Mouse (Mus musculus) megakaryocyte progenitor cell, adult 5-6 weeks (primary cell): ENCODE measurements around the gene Hoxb9. TPM values are rescaled to one million over a fixed set of nuclear protein-coding genes. Genes with fewer than 3 reads are reported as not detected.

Experiments used
- ATAC-seq: replicated peaks from 2 replicates; pipeline ENCODE4 v1.8.0; 2016; ENCODE audit warnings: mild to moderate bottlenecking, moderate TSS enrichment, inconsistent platforms; ENCODE audit not compliant: poor library complexity
- total RNA-seq, 2 experiments: library from RNA; stranded (forward) in 1 of 2; stranded (reverse) in 1 of 2; fragments of 157-497, 149-512 nt in 1 of 2; fragments of 200-1000 nt in 1 of 2; gene quantifications; 2 replicates each; pipeline versions ENCODE4 v1.2.3 to v1.2.4; 2015 to 2017

The Hoxb9 gene
- total RNA-seq (2015) (not detected in 2 replicates), total RNA-seq (2017) (not detected in 2 replicates)

GRCm38 (mm10) chr11:96270996-96271540 lies at the start of gene Hoxb9:
Gene Hoxb9, plus strand, starts transcription at chr11:96271457.
- no peak for ATAC-seq

DNA sequence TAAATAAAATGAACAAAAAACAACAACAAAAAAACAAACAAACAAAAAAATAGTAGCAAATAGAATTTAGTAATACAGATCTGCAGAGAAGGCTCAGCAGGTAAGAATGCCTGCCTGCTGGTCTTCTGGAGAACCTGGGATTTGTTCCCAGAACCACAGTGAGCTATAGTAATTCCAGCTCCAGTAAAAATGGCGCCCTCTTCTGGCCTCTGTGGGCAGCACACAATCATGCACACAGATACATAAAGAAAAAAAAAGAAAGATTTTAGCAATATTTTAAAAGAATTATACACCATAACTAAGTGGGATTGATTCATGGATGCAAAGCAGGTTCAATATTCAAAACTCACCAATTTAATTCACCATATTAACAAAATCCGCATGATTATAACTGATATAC lies 47.4 kb upstream of the Hoxb9 start:
- ATAC-seq: no peak

DNA sequence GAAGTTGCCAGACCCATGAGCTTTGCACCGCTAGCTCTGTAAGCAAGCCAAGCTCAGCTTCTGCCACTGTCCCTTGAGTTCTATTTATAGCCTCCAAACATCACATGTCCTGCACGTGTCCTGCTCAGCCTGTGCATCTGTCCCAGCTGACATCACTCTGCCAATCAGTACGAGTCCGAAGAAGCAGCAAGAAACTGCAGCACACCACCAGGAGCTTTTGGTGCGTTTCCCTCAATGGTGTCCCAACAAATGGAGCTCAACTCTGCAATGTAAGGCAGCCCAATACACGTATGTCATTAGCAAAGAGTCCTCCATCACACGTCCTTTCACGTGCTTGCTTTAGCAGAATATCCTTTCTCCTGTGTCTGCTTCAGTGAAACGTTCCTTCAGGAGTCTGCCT lies 43.6 kb upstream of the Hoxb9 start:
- no peak for ATAC-seq

DNA sequence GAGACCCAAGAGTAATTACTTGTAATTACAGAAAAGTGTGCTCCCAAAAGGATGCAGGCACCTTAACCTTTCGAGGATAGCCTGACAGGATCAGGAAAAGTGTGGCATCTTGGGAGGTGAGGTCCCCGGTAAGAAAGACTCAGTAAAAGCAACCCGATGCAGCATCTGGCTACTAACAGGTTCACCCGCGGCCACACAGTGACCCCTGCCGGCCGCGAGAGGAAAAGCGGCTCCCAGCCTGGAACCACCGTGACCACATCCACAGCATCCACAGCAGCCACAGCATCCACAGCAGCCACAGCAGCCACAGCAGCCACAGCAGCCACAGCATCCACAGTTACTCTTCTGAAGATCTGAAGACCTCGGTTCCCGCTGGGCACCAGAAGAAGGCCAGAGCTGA lies 36.4 kb upstream of the Hoxb9 start:
- ATAC-seq: peak; percentile 78

- ATAC-seq: peak; percentile 63; the same call in 1 of the 2 replicates
These were observed 31.0 kb upstream of the Hoxb9 start for GRCm38 (mm10) chr11:96240211-96240610.

GRCm38 (mm10) chr11:96250901-96251300 lies 20.4 kb upstream of the Hoxb9 start:
- no peak for ATAC-seq

- no peak for ATAC-seq
These were observed 19.7 kb upstream of the Hoxb9 start for GRCm38 (mm10) chr11:96251480-96252031.

GRCm38 (mm10) chr11:96252541-96253120 lies 18.6 kb upstream of the Hoxb9 start:
- no peak for ATAC-seq

DNA sequence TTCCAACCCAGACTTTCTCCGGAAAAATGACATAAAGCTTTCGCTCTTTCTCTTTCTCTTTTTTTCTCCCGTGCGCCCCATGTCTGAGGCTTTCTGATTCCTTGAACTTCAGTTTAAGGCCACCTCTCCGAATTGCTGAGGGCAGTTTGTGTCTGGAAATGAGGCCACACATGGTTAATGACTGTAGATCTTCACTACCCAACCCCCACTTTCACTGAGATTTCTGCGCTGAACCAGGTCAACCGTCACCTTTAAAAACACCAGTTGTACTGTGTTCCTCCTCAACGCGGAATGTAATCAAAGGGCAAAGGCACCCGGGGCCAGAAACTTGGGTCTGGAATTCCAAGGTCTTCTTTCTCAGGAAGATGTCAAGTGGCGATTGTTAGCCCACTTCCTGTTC lies 17.0 kb upstream of the Hoxb9 start:
- ATAC-seq: no peak

DNA sequence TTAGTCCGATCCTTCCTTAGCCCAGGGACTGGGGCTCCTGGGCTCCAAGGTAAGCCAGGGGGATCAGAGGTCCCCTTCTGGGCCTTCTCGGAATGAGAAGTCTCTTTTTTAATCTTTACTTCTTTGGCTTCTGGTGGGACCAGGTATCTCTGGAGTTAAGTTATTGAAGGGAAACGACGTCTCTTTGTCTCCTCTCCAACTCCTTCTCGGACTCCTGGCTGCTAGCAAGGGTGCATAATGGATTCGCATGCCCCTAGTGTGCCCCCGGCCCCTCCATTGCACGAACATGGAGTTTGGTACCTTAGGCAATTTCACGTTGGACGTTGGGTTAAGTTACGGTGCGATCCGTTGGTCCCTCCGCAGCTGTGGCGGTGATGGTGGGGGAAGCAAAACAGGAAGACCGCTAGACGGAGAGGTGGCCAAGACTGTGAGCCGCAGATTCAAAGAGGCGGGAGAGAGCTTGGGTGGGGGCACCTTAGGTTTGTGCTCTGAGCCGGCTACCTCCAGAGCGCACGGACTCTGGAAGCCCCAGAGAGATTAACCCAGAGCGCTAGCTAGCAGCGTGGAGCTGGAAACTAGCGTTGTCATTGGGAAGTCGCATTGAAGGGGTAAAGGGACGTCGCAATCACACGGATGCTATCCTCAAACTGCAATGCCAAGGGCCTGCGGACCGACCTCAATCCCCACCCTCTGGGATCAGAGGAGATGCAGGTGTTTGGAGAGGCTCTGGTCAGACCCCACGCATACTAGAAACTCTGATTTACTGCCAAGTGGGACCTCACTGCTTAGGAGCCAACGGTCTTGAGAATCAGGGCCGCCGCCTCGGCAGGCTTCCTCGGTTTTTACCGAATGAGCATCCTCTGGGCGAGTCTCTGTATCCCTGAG lies 15.9 kb upstream of the Hoxb9 start:
- no peak for ATAC-seq

GRCm38 (mm10) chr11:96255996-96256445 lies 15.2 kb upstream of the Hoxb9 start:
- ATAC-seq: no peak

DNA sequence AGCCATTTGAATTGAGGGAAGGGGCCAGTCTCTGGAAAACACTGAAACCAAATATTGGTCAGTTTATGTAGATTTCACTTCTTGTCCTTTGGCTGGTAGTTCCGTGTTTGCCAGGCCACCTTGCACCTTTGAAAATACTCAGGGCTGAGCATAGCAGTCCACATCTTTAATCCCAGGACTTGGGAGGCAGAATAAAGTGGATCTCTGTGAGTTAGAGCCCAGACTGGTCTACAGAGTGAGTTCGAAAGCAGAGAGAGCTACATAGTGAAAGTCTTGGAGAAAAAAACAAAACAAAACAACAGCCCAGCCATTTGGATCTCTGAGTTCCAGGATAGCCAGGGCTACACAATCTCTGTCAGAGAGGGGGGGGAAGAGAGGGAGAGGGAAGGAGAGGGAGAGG lies 14.1 kb upstream of the Hoxb9 start:
- ATAC-seq: no peak

- no peak for ATAC-seq
These were observed 12.2 kb upstream of the Hoxb9 start for GRCm38 (mm10) chr11:96259038-96259437.

DNA sequence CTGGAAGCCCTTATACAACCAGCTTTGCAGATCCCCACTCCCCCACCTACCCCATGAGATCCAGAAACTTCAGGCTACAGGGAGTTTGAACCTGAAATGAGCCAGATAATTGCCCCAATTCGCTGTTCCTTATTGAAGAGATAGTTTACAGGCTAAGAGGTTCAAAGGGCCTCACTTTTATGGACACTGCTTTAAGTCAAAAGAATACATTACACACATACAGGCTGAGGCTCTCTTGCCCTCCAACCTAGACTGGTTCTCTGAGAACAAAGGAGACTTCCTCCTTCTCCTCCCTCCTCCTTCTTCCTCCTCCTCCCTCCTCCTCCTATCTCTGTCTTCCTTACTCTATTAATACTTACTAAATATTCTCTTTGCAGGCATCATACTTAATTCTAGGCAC lies 11.7 kb upstream of the Hoxb9 start:
- no peak for ATAC-seq

GRCm38 (mm10) chr11:96260310-96260970 lies 10.8 kb upstream of the Hoxb9 start:
- ATAC-seq: no peak

DNA sequence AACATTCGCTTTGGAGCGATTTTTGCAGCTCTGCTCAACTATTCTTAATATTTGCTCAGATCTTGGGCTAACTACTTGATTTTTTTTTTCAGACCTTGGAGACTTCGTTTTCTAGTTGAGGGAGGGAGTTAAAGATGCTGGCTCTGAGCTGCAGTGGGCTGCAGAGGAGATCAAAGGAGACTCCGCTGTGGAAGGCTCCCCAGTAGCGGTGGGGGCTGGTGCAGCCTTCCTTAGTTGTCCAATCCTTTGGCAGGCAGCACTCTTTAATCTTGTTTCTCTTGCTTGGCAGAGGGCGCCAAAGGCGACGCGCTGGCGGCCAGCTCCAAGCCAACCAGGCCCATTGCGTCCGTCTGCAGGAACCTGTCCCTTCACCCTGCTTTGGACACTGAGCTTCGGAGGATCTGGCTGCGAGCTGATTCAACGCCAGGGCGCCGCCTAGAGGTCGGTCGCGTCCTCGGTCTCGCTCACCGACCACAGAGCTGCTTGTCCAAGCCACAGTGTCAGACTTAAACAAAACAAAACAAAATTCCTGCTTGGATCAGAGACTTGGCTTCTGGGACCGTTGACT lies 9.8 kb upstream of the Hoxb9 start:
- ATAC-seq: peak; percentile 88

GRCm38 (mm10) chr11:96262262-96262830 lies 8.9 kb upstream of the Hoxb9 start:
- no peak for ATAC-seq

DNA sequence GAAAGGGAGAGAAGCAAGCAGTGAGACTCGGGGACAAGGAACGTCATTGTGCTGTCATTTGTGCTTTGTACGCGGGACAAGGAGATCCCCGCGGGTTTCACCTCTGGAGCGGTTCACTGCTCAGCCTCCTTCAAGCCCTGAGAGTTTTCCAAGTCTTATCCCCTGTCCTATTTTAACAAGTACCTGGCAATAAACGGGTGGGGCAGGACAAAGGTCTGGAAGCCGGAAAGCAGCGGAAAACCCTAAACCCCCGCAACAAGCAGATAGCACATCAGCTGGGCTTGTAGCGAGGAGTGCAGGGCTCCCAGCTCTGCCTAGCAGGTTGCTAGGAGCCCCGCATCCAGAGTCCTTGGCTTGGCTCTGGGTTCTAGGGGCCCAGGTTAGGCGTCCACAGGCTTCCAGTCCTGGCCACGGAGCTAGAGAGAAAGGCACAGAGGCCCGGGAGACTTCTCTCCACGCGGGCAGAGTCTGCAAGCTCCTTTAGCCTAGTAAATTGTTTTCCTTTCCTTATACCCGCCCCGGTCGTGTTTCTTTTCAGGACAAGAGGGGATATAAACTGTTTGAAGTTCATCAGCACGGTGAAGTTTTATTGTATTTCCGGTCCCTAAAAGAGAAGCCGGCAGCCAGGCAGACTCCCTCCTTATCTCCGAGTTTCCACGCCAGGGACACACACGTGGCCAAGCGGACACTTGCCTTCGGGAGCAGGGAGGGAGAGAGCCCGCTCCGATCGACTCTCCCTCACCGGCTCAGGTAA lies 7.4 kb upstream of the Hoxb9 start:
- no peak for ATAC-seq

DNA sequence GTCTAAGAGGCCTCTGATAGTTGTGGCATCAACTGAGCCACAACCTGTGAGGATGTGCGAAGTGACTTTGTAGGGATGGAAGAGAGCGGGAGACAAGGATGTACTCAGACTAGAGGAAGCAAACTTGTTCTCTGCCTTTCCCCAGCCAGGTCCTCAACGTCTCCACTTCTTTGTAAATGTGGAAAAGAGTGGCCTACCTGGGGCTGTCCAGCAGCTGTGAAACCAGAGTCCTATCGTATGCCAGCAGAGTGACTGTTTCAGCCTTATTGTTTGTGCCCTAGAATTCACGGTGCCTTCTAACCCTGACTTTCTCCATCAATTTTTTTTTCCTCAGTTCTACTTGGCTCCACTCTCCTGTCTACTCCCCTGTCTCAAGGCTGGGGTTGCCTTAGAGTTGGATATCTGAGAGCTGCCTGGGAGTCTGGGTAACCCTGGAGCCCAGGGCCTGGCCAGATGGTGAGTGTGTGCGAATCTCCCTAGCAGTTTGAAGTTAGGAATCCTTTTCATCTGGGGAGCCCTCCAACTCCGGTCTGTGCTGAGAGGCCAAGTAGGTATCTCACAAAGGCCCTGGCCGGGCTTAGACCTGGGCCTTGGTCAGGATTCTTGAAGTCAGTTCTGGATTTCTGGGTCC lies 6.8 kb upstream of the Hoxb9 start:
- ATAC-seq: no peak
